Mouse (Mus musculus): ENCODE measurements around the gene Rgl1.

DNA sequence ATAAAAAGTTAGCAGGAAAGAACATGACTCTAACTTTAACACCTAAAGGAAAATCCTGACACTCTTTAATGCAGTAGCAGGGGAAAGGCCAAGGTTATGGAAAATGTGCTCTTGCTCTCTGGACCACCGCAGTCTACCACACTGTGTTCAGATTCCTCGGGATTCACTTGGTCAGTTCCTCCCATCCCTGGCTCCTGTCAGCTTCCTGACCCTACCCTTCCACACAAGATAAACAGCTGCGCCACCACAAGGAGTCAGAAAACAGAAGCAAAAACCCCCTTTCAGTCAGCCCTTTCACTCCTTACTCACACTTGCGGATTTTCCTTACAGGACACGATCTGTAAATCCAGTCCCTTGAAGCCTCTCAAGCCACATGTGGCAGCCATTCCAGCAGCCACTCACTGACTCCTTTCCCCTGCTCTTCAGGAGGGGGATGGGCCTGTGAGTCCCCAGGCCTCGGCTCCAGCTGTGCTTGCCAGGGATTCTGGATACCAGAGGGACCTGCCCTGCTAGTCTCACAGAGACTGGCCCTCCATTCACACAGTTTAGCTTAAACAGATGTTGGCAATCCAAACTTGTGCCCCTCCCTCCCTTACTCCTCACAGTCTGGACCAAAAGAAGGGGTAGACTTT, 78.9 kb downstream of the Rgl1 start:
- TF ChIP-seq CTCF (conservative IDR thresholded peaks at IDR 0.05; ENCODE audit: low read length) (no peak), POU5F1 (IDR thresholded peaks at IDR 0.05; ENCODE audit: borderline replicate concordance, low read length) (no peak)
